ENCODE assay signal across 12 mouse cellular contexts in genomic region chr5:118093321-118094035, GRCm38 (mm10).
DNase-seq lines count a peak whose midpoint lies in the region; ATAC-seq and TF ChIP-seq lines count a peak whose summit lies in the region.
"Had no signal": no experiment of that assay in that cellular context is flagged by ENCODE, and none has a peak within 500 bp of the region (broad histone marks: within the 10 kb centered on the region; RNA-seq: fewer than 3 reads in every experiment).

No protein-coding gene starts in this region.

- no peak overlapping the region for H3K4me2 ChIP-seq in lung, postnatal 0 days (replicated peaks; ENCODE audit: low read depth, low read length)
- H3K4me2 ChIP-seq in midbrain, postnatal 0 days (ENCODE audit: low read depth, low read length, poor library complexity, severe bottlenecking): no peak overlapping the region
- H3K4me2 ChIP-seq: lung, embryonic 15.5 days had no signal

- peak; percentile 6; the same call in 1 of the 2 replicates for TF ChIP-seq CTCF in heart, adult 2 months (IDR thresholded peaks at IDR 0.05)
- peak; percentile 18; the same call in 1 of the 2 replicates for TF ChIP-seq CTCF in lung, postnatal 0 days (IDR thresholded peaks at IDR 0.05)
- no peak for TF ChIP-seq CTCF in lung, adult 2 months (IDR thresholded peaks at IDR 0.05; ENCODE audit: insufficient read depth, low read length)
- peak; percentile 60 for TF ChIP-seq CTCF in cortical plate, adult 2 months (IDR thresholded peaks at IDR 0.05; ENCODE audit: extremely low read depth, insufficient read depth, low read length)
- peak; percentile 25 for TF ChIP-seq CTCF in midbrain, postnatal 0 days (IDR thresholded peaks at IDR 0.05)

- ATAC-seq in lung, postnatal 0 days: no peak
- peak; percentile 24; the same call in 1 of the 2 replicates for ATAC-seq in midbrain, postnatal 0 days (ENCODE audit: low FRiP score)

- intact Hi-C loops in heart, adult 2 months (cut with DNase I): no loop called here

- no peak for DNase-seq in heart, adult 2 months
- no peak for DNase-seq in heart, adult 18-20 months
- DNase-seq in lung, postnatal 0 days (ENCODE audit: low spot score): no peak
- DNase-seq in lung, adult 2 months: no peak
- DNase-seq in midbrain, postnatal 0 days (ENCODE audit: low spot score): no peak
- no peak for DNase-seq in yolk sac, embryonic 10.5 days (ENCODE audit: low spot score)
- DNase-seq: adrenal gland, adult 2 months; cerebellum, adult 9-11 months; kidney, adult 18-20 months had no signal

- no peak overlapping the region for H3K27ac ChIP-seq in heart, adult 2 months
- H3K27ac ChIP-seq in lung, postnatal 0 days (ENCODE audit: low read length): no peak overlapping the region
- H3K27ac ChIP-seq in cortical plate, adult 2 months (ENCODE audit: insufficient read depth, low read length): no peak overlapping the region
- H3K27ac ChIP-seq in midbrain, postnatal 0 days (ENCODE audit: low read depth, low read length): no peak overlapping the region
- H3K27ac ChIP-seq: lung, embryonic 15.5 days had no signal

- H3K9me3 ChIP-seq in lung, postnatal 0 days (ENCODE audit: low read length): no peaks in the 10 kb centered on the region
- H3K9me3 ChIP-seq in midbrain, postnatal 0 days (ENCODE audit: low read length): no peaks in the 10 kb centered on the region
- H3K9me3 ChIP-seq: lung, embryonic 15.5 days had no signal

- H3K9ac ChIP-seq in heart, adult 2 months (ENCODE audit: low read depth, low read length): no peak overlapping the region
- no peak overlapping the region for H3K9ac ChIP-seq in lung, postnatal 0 days (replicated peaks; ENCODE audit: low read depth)
- no peak overlapping the region for H3K9ac ChIP-seq in midbrain, postnatal 0 days (replicated peaks; ENCODE audit: low read length, poor library complexity, severe bottlenecking)
- H3K9ac ChIP-seq: lung, embryonic 15.5 days had no signal

- no peaks in the 10 kb centered on the region for H3K79me2 ChIP-seq in heart, adult 2 months (replicated peaks; ENCODE audit: control insufficient read depth, insufficient read depth, low read length)

- no peak overlapping the region for H3K4me3 ChIP-seq in heart, adult 2 months
- no peak overlapping the region for H3K4me3 ChIP-seq in lung, postnatal 0 days (ENCODE audit: low read depth, low read length)
- H3K4me3 ChIP-seq in lung, adult 2 months (replicated peaks; ENCODE audit: extremely low read depth, low read depth, low read length): no peak overlapping the region
- no peak overlapping the region for H3K4me3 ChIP-seq in cortical plate, adult 2 months (ENCODE audit: insufficient read depth, low read length)
- no peak overlapping the region for H3K4me3 ChIP-seq in midbrain, postnatal 0 days (ENCODE audit: low read depth, low read length)
- H3K4me3 ChIP-seq: lung, embryonic 15.5 days; myocyte had no signal

- H3K27me3 ChIP-seq in heart, adult 2 months (ENCODE audit: control insufficient read depth, insufficient read depth, low read length): no peaks in the 10 kb centered on the region
- no peaks in the 10 kb centered on the region for H3K27me3 ChIP-seq in lung, postnatal 0 days (replicated peaks; ENCODE audit: insufficient read depth, low read length)
- no peaks in the 10 kb centered on the region for H3K27me3 ChIP-seq in midbrain, postnatal 0 days (ENCODE audit: insufficient read depth, low read length)
- H3K27me3 ChIP-seq: lung, embryonic 15.5 days had no signal

- no peak for TF ChIP-seq EP300 in heart, adult 2 months (IDR thresholded peaks at IDR 0.05; ENCODE audit: insufficient read depth, low read depth, low read length)
- TF ChIP-seq EP300 in lung, postnatal 0 days (IDR thresholded peaks at IDR 0.05): no peak

- no peak for TF ChIP-seq POLR2A in heart, adult 2 months (IDR thresholded peaks at IDR 0.05; ENCODE audit: insufficient read depth, low read depth, low read length)
- no peak for TF ChIP-seq POLR2A in lung, adult 2 months (IDR thresholded peaks at IDR 0.05; ENCODE audit: borderline replicate concordance, extremely low read depth, low read depth, low read length)
- TF ChIP-seq POLR2A in cortical plate, adult 2 months (IDR thresholded peaks at IDR 0.05; ENCODE audit: extremely low read depth, insufficient read depth, low read length): no peak

- H3K36me3 ChIP-seq in heart, adult 2 months (ENCODE audit: control insufficient read depth, insufficient read depth, low read length): no peaks in the 10 kb centered on the region
- peaks cover 29% of the 10 kb centered on the region; the same call in 1 of the 2 replicates for H3K36me3 ChIP-seq in lung, postnatal 0 days (ENCODE audit: insufficient read depth, low read length)
- H3K36me3 ChIP-seq in midbrain, postnatal 0 days (ENCODE audit: insufficient read depth, low read length): peaks cover 27% of the 10 kb centered on the region

- 79% methylated on average over 11 of the region's 11 CpGs for WGBS in heart, adult 2 months
- 83% methylated on average over 11 of the region's 11 CpGs for WGBS in lung, postnatal 0 days
- WGBS in lung, adult 2 months: 79% methylated on average over 11 of the region's 11 CpGs
- 59% methylated on average over 11 of the region's 11 CpGs for WGBS in midbrain, postnatal 0 days

- peaks cover 2% of the 10 kb centered on the region; the same call in 1 of the 2 replicates for H3K4me1 ChIP-seq in heart, adult 2 months (ENCODE audit: control insufficient read depth, insufficient read depth, low read length)
- no peaks in the 10 kb centered on the region for H3K4me1 ChIP-seq in lung, postnatal 0 days (ENCODE audit: insufficient read depth, low read depth, low read length)
- no peaks in the 10 kb centered on the region for H3K4me1 ChIP-seq in lung, adult 2 months (ENCODE audit: control insufficient read depth, insufficient read depth, low read length)
- peaks cover 10% of the 10 kb centered on the region for H3K4me1 ChIP-seq in cortical plate, adult 2 months (ENCODE audit: control insufficient read depth, insufficient read depth, low read length)
- 0 out of 2 replicates have a peak, but pooled peaks cover 3% of the 10 kb centered on the region for H3K4me1 ChIP-seq in midbrain, postnatal 0 days (ENCODE audit: insufficient read depth, low read length)
- H3K4me1 ChIP-seq: lung, embryonic 15.5 days had no signal
